ENCODE assay signal across 8 mouse cellular contexts in genomic region chr4:138426778-138427705, GRCm38 (mm10). TPM values are rescaled to one million over a fixed set of nuclear protein-coding genes. Genes with fewer than 3 reads are reported as not detected.
DNase-seq lines count a peak whose midpoint lies in the region; ATAC-seq lines count a peak whose summit lies in the region.

No protein-coding gene starts in this region.

- H3K4me3 ChIP-seq in heart, embryonic 11.5 days (ENCODE audit: low read depth, low read length) = no peak overlapping the region
- H3K4me3 ChIP-seq in intestine, embryonic 16.5 days (ENCODE audit: low read length) = 0 out of 2 replicates have a peak overlapping the region, but pooled peaks have one; percentile 15
- H3K4me3 ChIP-seq in midbrain, embryonic 11.5 days (ENCODE audit: low read depth, low read length) = no peak overlapping the region

- H3K36me3 ChIP-seq in heart, embryonic 11.5 days (ENCODE audit: control insufficient read depth, insufficient read depth, low read length) = no peaks in the 10 kb centered on the region
- no peaks in the 10 kb centered on the region for H3K36me3 ChIP-seq in intestine, embryonic 16.5 days (ENCODE audit: control insufficient read depth, insufficient read depth, low read length)
- no peaks in the 10 kb centered on the region for H3K36me3 ChIP-seq in midbrain, embryonic 11.5 days (ENCODE audit: control insufficient read depth, insufficient read depth, low read length)

- H3K9me3 ChIP-seq in heart, embryonic 11.5 days (replicated peaks; ENCODE audit: control insufficient read depth, low read length) = no peaks in the 10 kb centered on the region
- H3K9me3 ChIP-seq in intestine, embryonic 16.5 days (ENCODE audit: control insufficient read depth, low read length) = no peaks in the 10 kb centered on the region
- no peaks in the 10 kb centered on the region for H3K9me3 ChIP-seq in midbrain, embryonic 11.5 days (ENCODE audit: control insufficient read depth, low read length)

- 41% methylated on average over 22 of the region's 22 CpGs for WGBS in heart, embryonic 11.5 days (ENCODE audit: insufficient replicate concordance)
- WGBS in intestine, embryonic 16.5 days = 39% methylated on average over 22 of the region's 22 CpGs
- WGBS in midbrain, embryonic 11.5 days = 44% methylated on average over 22 of the region's 22 CpGs

- peak; percentile 98 for DNase-seq in heart, adult 11 months
- DNase-seq in embryo, embryonic 10 days (ENCODE audit: low spot score) = peak; percentile 87
- DNase-seq in gastrocnemius, postnatal 10 days = peak; percentile 85
- peak; percentile 94 to 95 for DNase-seq in left cerebral cortex, postnatal 14 days (ENCODE audit: low spot score in 2 of 2)
- DNase-seq in midbrain, embryonic 11.5 days (ENCODE audit: low spot score, missing footprints) = peak; percentile 98
- peak; percentile 64 for DNase-seq in skeletal muscle tissue, adult 2 months (ENCODE audit: low read depth, low spot score)

- H3K4me1 ChIP-seq in heart, embryonic 11.5 days (ENCODE audit: control insufficient read depth, insufficient read depth, low read length) = no peaks in the 10 kb centered on the region
- H3K4me1 ChIP-seq in intestine, embryonic 16.5 days (ENCODE audit: control insufficient read depth, insufficient read depth, low read length) = 0 out of 2 replicates have a peak, but pooled peaks cover 6% of the 10 kb centered on the region
- H3K4me1 ChIP-seq in midbrain, embryonic 11.5 days (ENCODE audit: control insufficient read depth, insufficient read depth, low read length) = no peaks in the 10 kb centered on the region

- intact Hi-C loops in left cerebral cortex, postnatal 14 days (cut with DNase I) = loop anchor here (2.0 to 5.0 kb wide), 2 partner anchors 45 to 108 kb away; no protein-coding TSS in a partner anchor

- peaks cover 3% of the 10 kb centered on the region; the same call in 1 of the 2 replicates for H3K27me3 ChIP-seq in heart, embryonic 11.5 days (ENCODE audit: control insufficient read depth, insufficient read depth, low read length)
- no peaks in the 10 kb centered on the region for H3K27me3 ChIP-seq in intestine, embryonic 16.5 days (replicated peaks; ENCODE audit: control insufficient read depth, insufficient read depth, low read length)
- no peaks in the 10 kb centered on the region for H3K27me3 ChIP-seq in midbrain, embryonic 11.5 days (ENCODE audit: control insufficient read depth, insufficient read depth, low read length)

- no peak for ATAC-seq in heart, embryonic 11.5 days (replicated peaks; ENCODE audit: insufficient number of reproducible peaks, low FRiP score, low TSS enrichment)
- ATAC-seq in intestine, embryonic 16.5 days = 0 out of 2 replicates have a peak, but pooled peaks have one; percentile 43
- no peak for ATAC-seq in midbrain, embryonic 11.5 days (ENCODE audit: low FRiP score)

- H3K27ac ChIP-seq in heart, embryonic 11.5 days (ENCODE audit: low read depth, low read length) = no peak overlapping the region
- H3K27ac ChIP-seq in intestine, embryonic 16.5 days (ENCODE audit: low read length) = no peak overlapping the region
- no peak overlapping the region for H3K27ac ChIP-seq in midbrain, embryonic 11.5 days (ENCODE audit: low read depth, low read length)

- no peak overlapping the region for H3K9ac ChIP-seq in heart, embryonic 11.5 days (ENCODE audit: low read depth, low read length)
- no peak overlapping the region for H3K9ac ChIP-seq in intestine, embryonic 16.5 days (ENCODE audit: low read depth, low read length)
- no peak overlapping the region for H3K9ac ChIP-seq in midbrain, embryonic 11.5 days (ENCODE audit: low read length)

- no peak overlapping the region for H3K4me2 ChIP-seq in heart, embryonic 11.5 days
- peak overlapping the region; percentile 35 for H3K4me2 ChIP-seq in intestine, embryonic 16.5 days (ENCODE audit: low read depth, low read length)
- no peak overlapping the region for H3K4me2 ChIP-seq in midbrain, embryonic 11.5 days

RNA-seq across cellular contexts. Expression of gene Mul1, which starts 7.4 kb away (rescaled TPM):
- 16.1 and 18.2 TPM in 2 replicates for polyA plus RNA-seq in heart, embryonic 11.5 days (2014; fragmentation: Nextera tagmentation; extraction: Ambion mirVana)
- total RNA-seq in gastrocnemius, postnatal 10 days (2021) = 10 to 100 TPM; 32.3 to 35.7 TPM
- 32.7 and 35.3 TPM in 2 replicates for polyA plus RNA-seq in intestine, embryonic 16.5 days (2015; fragmentation: Nextera tagmentation; extraction: Ambion mirVana)
- 10 to 100 TPM; 50.5 to 55.9 TPM for total RNA-seq in left cerebral cortex, postnatal 14 days (2021)
- 17.9 and 18.5 TPM in 2 replicates for polyA plus RNA-seq in midbrain, embryonic 11.5 days (2014; fragmentation: Nextera tagmentation; extraction: Ambion mirVana)

RNA-seq across cellular contexts. Expression of gene Camk2n1, which starts 27.1 kb away (rescaled TPM):
- 1.2 and 1.4 TPM in 2 replicates for polyA plus RNA-seq in heart, embryonic 11.5 days (2014; fragmentation: Nextera tagmentation; extraction: Ambion mirVana)
- 1 to 10 TPM; 5.9 to 7.2 TPM for total RNA-seq in gastrocnemius, postnatal 10 days (2021)
- 3.5 and 3.6 TPM in 2 replicates for polyA plus RNA-seq in intestine, embryonic 16.5 days (2015; fragmentation: Nextera tagmentation; extraction: Ambion mirVana)
- total RNA-seq in left cerebral cortex, postnatal 14 days (2021) = 100 to 1,000 TPM; 755 to 854 TPM
- polyA plus RNA-seq in midbrain, embryonic 11.5 days (2014; fragmentation: Nextera tagmentation; extraction: Ambion mirVana) = 6.0 and 6.1 TPM in 2 replicates

RNA-seq across cellular contexts. Expression of gene Fam43b, which starts 30.7 kb away (rescaled TPM):
- 0.07 TPM in 1 of 2 replicates, not detected in the other for polyA plus RNA-seq in heart, embryonic 11.5 days (2014; fragmentation: Nextera tagmentation; extraction: Ambion mirVana)
- total RNA-seq in gastrocnemius, postnatal 10 days (2021) = under 1 TPM in 1 of 2 experiments, not detected in 1; 0.11 TPM
- polyA plus RNA-seq in intestine, embryonic 16.5 days (2015; fragmentation: Nextera tagmentation; extraction: Ambion mirVana) = not detected in 2 replicates
- 10 to 100 TPM; 33.9 TPM for total RNA-seq in left cerebral cortex, postnatal 14 days (2021)
- 0.14 TPM in 1 of 2 replicates, not detected in the other for polyA plus RNA-seq in midbrain, embryonic 11.5 days (2014; fragmentation: Nextera tagmentation; extraction: Ambion mirVana)

RNA-seq across cellular contexts. Expression of gene Cda, which starts 59.2 kb away (rescaled TPM):
- polyA plus RNA-seq in heart, embryonic 11.5 days (2014; fragmentation: Nextera tagmentation; extraction: Ambion mirVana) = 6.9 and 7.6 TPM in 2 replicates
- total RNA-seq in gastrocnemius, postnatal 10 days (2021) = 1 to 10 TPM; 2.5 to 2.8 TPM
- polyA plus RNA-seq in intestine, embryonic 16.5 days (2015; fragmentation: Nextera tagmentation; extraction: Ambion mirVana) = 39.2 and 42.4 TPM in 2 replicates
- 1 to 10 TPM; 3.3 to 4.1 TPM for total RNA-seq in left cerebral cortex, postnatal 14 days (2021)
- 1.7 and 2.0 TPM in 2 replicates for polyA plus RNA-seq in midbrain, embryonic 11.5 days (2014; fragmentation: Nextera tagmentation; extraction: Ambion mirVana)
